Comparison of ENCODE assay signal across 28 mouse cellular contexts in the genomic region with DNA sequence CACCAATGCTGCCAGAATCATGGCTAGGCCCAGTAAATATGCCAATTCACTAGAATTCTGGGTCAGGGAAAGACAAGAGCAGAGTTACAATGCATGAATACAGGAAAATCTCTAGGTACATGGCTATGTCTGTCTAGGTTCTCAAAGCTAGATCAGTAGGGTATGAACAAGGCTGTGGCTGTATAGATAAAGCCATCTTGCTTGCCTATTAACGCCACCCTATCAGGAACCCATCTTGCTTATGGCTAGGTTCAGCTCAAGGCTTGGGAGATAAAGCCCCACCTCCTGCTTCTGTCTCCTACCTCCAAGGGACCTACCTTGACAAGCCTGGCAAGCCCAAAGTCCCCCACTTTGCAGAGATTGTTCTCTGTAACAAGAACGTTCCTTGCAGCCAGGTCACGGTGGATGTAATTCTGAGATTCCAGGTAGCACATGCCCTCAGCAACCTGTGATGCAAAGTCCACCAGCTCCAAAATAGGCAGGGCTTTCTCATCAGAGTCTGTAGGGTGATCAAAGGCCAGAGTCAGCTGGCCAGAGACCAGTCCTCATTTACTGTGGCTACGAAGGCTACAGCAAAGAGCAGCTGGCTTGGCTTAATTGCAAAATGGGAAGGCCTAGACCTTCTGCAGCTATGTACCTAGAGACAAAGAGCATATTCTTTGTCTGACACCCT. TPM values are rescaled to one million over a fixed set of nuclear protein-coding genes. Genes with fewer than 3 reads are reported as not detected.
DNase-seq lines count a peak whose midpoint lies in the region; ATAC-seq and TF ChIP-seq lines count a peak whose summit lies in the region.
"Had no signal": no experiment of that assay in that cellular context is flagged by ENCODE, and none has a peak within 500 bp of the region (broad histone marks: within the 10 kb centered on the region; RNA-seq: fewer than 3 reads in every experiment).

No protein-coding gene starts in this region.

- H3K9ac ChIP-seq in stomach, embryonic 15.5 days = no peak overlapping the region
- no peak overlapping the region for H3K9ac ChIP-seq in stomach, postnatal 0 days (ENCODE audit: low read length)
- no peak overlapping the region for H3K9ac ChIP-seq in liver, embryonic 15.5 days
- H3K9ac ChIP-seq: forebrain, embryonic 15.5 days; neural tube, embryonic 15.5 days had no signal

- no peak overlapping the region for H3K4me3 ChIP-seq in stomach, embryonic 15.5 days (replicated peaks)
- no peak overlapping the region for H3K4me3 ChIP-seq in stomach, postnatal 0 days (ENCODE audit: low read depth, low read length)
- H3K4me3 ChIP-seq in liver, embryonic 15.5 days (replicated peaks) = no peak overlapping the region
- H3K4me3 ChIP-seq: embryonic facial prominence, embryonic 10.5 days; forebrain, embryonic 15.5 days; hindbrain, embryonic 10.5 days; midbrain, embryonic 10.5 days; neural tube, embryonic 15.5 days had no signal

- H3K9me3 ChIP-seq in stomach, embryonic 15.5 days = no peaks in the 10 kb centered on the region
- H3K9me3 ChIP-seq in stomach, postnatal 0 days (ENCODE audit: control insufficient read depth, low read length) = no peaks in the 10 kb centered on the region
- H3K9me3 ChIP-seq in liver, embryonic 15.5 days (replicated peaks) = no peaks in the 10 kb centered on the region
- H3K9me3 ChIP-seq: embryonic facial prominence, embryonic 10.5 days; forebrain, embryonic 15.5 days; hindbrain, embryonic 10.5 days; midbrain, embryonic 10.5 days; neural tube, embryonic 15.5 days had no signal

- H3K4me1 ChIP-seq in stomach, embryonic 15.5 days = no peaks in the 10 kb centered on the region
- H3K4me1 ChIP-seq in stomach, postnatal 0 days (replicated peaks; ENCODE audit: control insufficient read depth, insufficient read depth) = no peaks in the 10 kb centered on the region
- peaks cover 32% of the 10 kb centered on the region for H3K4me1 ChIP-seq in liver, embryonic 15.5 days (replicated peaks)
- H3K4me1 ChIP-seq: embryonic facial prominence, embryonic 10.5 days; forebrain, embryonic 15.5 days; hindbrain, embryonic 10.5 days; midbrain, embryonic 10.5 days; neural tube, embryonic 15.5 days had no signal

- H3K36me3 ChIP-seq in stomach, embryonic 15.5 days = no peaks in the 10 kb centered on the region
- no peaks in the 10 kb centered on the region for H3K36me3 ChIP-seq in stomach, postnatal 0 days (ENCODE audit: control insufficient read depth, insufficient read depth, low read length)
- H3K36me3 ChIP-seq in liver, embryonic 15.5 days (replicated peaks) = no peaks in the 10 kb centered on the region
- H3K36me3 ChIP-seq: embryonic facial prominence, embryonic 10.5 days; forebrain, embryonic 15.5 days; hindbrain, embryonic 10.5 days; midbrain, embryonic 10.5 days; neural tube, embryonic 15.5 days had no signal

- 84% methylated on average over 4 of the region's 4 CpGs for WGBS in stomach, embryonic 15.5 days
- 76% methylated on average over 4 of the region's 4 CpGs for WGBS in stomach, postnatal 0 days
- WGBS in liver, embryonic 15.5 days (ENCODE audit: insufficient replicate concordance) = 54% methylated on average over 4 of the region's 4 CpGs

- TF ChIP-seq CTCF in stomach, postnatal 0 days (IDR thresholded peaks at IDR 0.05; ENCODE audit: low read depth) = no peak

- no peaks in the 10 kb centered on the region for H3K27me3 ChIP-seq in stomach, embryonic 15.5 days (replicated peaks)
- no peaks in the 10 kb centered on the region for H3K27me3 ChIP-seq in stomach, postnatal 0 days (ENCODE audit: control insufficient read depth, insufficient read depth, low read length)
- H3K27me3 ChIP-seq in liver, embryonic 15.5 days = peaks cover 58% of the 10 kb centered on the region
- H3K27me3 ChIP-seq: forebrain, embryonic 15.5 days; neural tube, embryonic 15.5 days had no signal

- TF ChIP-seq EP300 in stomach, postnatal 0 days (optimal IDR thresholded peaks at IDR 0.05) = no peak

- H3K4me2 ChIP-seq in stomach, embryonic 15.5 days = no peak overlapping the region
- no peak overlapping the region for H3K4me2 ChIP-seq in stomach, postnatal 0 days (replicated peaks; ENCODE audit: low read depth)
- H3K4me2 ChIP-seq in liver, embryonic 15.5 days = peak overlapping the region; percentile 3
- H3K4me2 ChIP-seq: forebrain, embryonic 15.5 days; heart, embryonic 11.5 days; neural tube, embryonic 15.5 days had no signal

- no peak overlapping the region for H3K27ac ChIP-seq in stomach, embryonic 15.5 days
- no peak overlapping the region for H3K27ac ChIP-seq in stomach, postnatal 0 days (replicated peaks)
- no peak overlapping the region for H3K27ac ChIP-seq in liver, embryonic 15.5 days (replicated peaks)
- H3K27ac ChIP-seq: embryonic facial prominence, embryonic 10.5 days; forebrain, embryonic 15.5 days; hindbrain, embryonic 10.5 days; kidney, postnatal 0 days; macrophage; midbrain, embryonic 10.5 days; neural tube, embryonic 15.5 days had no signal

- peak; percentile 39; the same call in 1 of the 2 replicates for ATAC-seq in stomach, embryonic 15.5 days (ENCODE audit: insufficient read depth, low FRiP score, low read depth)
- ATAC-seq in stomach, postnatal 0 days (ENCODE audit: low FRiP score, low TSS enrichment) = no peak
- peak; percentile 76 for ATAC-seq in liver, embryonic 15.5 days (ENCODE audit: insufficient read depth)
- ATAC-seq: forebrain, embryonic 15.5 days; hindbrain, embryonic 16.5 days; midbrain, embryonic 16.5 days had no signal

- DNase-seq in kidney, adult 18-20 months = peak; percentile 57
- DNase-seq in kidney, postnatal 10 days = no peak
- DNase-seq in stomach, postnatal 0 days (ENCODE audit: low spot score) = no peak
- no peak for DNase-seq in cerebellum, postnatal 36 days
- no peak for DNase-seq in cerebellum, adult 9-10 months
- no peak for DNase-seq in heart, postnatal 4 days
- DNase-seq: adrenal gland, postnatal 36 days; cerebellum, adult 9-11 months; gastrocnemius, postnatal 14 days; heart, adult 11 months; layer of hippocampus, adult 9-11 months; right cerebral cortex, adult 18-20 months; right cerebral cortex, postnatal 4 days had no signal

RNA-seq across cellular contexts. Expression of gene Ptk6, which starts 5.8 kb away (rescaled TPM):
- 0.12 TPM in 1 of 2 replicates, not detected in the other for polyA plus RNA-seq in stomach, embryonic 15.5 days (2015; fragmentation: Nextera tagmentation; extraction: Ambion mirVana)
- polyA plus RNA-seq in stomach, postnatal 0 days (2015; fragmentation: Nextera tagmentation; extraction: Ambion mirVana) = 5.8 and 5.9 TPM in 2 replicates
- 0.14 and 0.21 TPM in 2 replicates for polyA plus RNA-seq in liver, embryonic 15.5 days (2015; fragmentation: Nextera tagmentation; extraction: Ambion mirVana)
- not detected for total RNA-seq in heart, postnatal 4 days (2021)
- total RNA-seq: adrenal gland, postnatal 36 days; gastrocnemius, postnatal 14 days; left cerebral cortex, adult 18-20 months had no signal
- polyA plus RNA-seq: embryonic facial prominence, embryonic 10.5 days; forebrain, embryonic 15.5 days; heart, embryonic 11.5 days; heart, postnatal 0 days; hindbrain, embryonic 10.5 days; hindbrain, embryonic 16.5 days; kidney, postnatal 0 days; macrophage; midbrain, embryonic 10.5 days; midbrain, embryonic 16.5 days; neural tube, embryonic 15.5 days had no signal

RNA-seq across cellular contexts. Expression of gene Ppdpf, which starts 9.7 kb away (rescaled TPM):
- 249 and 269 TPM in 2 replicates for polyA plus RNA-seq in stomach, embryonic 15.5 days (2015; fragmentation: Nextera tagmentation; extraction: Ambion mirVana)
- 294 and 310 TPM in 2 replicates for polyA plus RNA-seq in stomach, postnatal 0 days (2015; fragmentation: Nextera tagmentation; extraction: Ambion mirVana)
- polyA plus RNA-seq in liver, embryonic 15.5 days (2015; fragmentation: Nextera tagmentation; extraction: Ambion mirVana) = 95.8 and 96.4 TPM in 2 replicates
- total RNA-seq in heart, postnatal 4 days (2021) = 10 to 100 TPM; 65.9 to 66.8 TPM

RNA-seq across cellular contexts. Expression of gene Srms, which starts 16.2 kb away (rescaled TPM):
- 0.06 and 0.18 TPM in 2 replicates for polyA plus RNA-seq in stomach, embryonic 15.5 days (2015; fragmentation: Nextera tagmentation; extraction: Ambion mirVana)
- polyA plus RNA-seq in stomach, postnatal 0 days (2015; fragmentation: Nextera tagmentation; extraction: Ambion mirVana) = 1.7 and 1.8 TPM in 2 replicates
- polyA plus RNA-seq in liver, embryonic 15.5 days (2015; fragmentation: Nextera tagmentation; extraction: Ambion mirVana) = 0.32 and 0.44 TPM in 2 replicates
- total RNA-seq in heart, postnatal 4 days (2021) = under 1 TPM in 1 of 2 experiments, not detected in 1; 0.09 TPM
- polyA plus RNA-seq: hindbrain, embryonic 10.5 days; macrophage had no signal

RNA-seq across cellular contexts. Expression of gene Fndc11, which starts 23.0 kb away (rescaled TPM):
- 0.09 and 0.26 TPM in 2 replicates for polyA plus RNA-seq in stomach, embryonic 15.5 days (2015; fragmentation: Nextera tagmentation; extraction: Ambion mirVana)
- 0.36 and 0.45 TPM in 2 replicates for polyA plus RNA-seq in stomach, postnatal 0 days (2015; fragmentation: Nextera tagmentation; extraction: Ambion mirVana)
- polyA plus RNA-seq in liver, embryonic 15.5 days (2015; fragmentation: Nextera tagmentation; extraction: Ambion mirVana) = 0.17 and 0.26 TPM in 2 replicates
- not detected for total RNA-seq in heart, postnatal 4 days (2021)
- total RNA-seq: adrenal gland, postnatal 36 days; gastrocnemius, postnatal 14 days; left cerebral cortex, adult 18-20 months had no signal
- polyA plus RNA-seq: cortical plate, adult 2 months; forebrain, embryonic 15.5 days; heart, postnatal 0 days; macrophage had no signal

RNA-seq across cellular contexts. Expression of gene Eef1a2, which starts 40.0 kb away (rescaled TPM):
- 0.18 and 0.36 TPM in 2 replicates for polyA plus RNA-seq in stomach, embryonic 15.5 days (2015; fragmentation: Nextera tagmentation; extraction: Ambion mirVana)
- 0.40 and 0.42 TPM in 2 replicates for polyA plus RNA-seq in stomach, postnatal 0 days (2015; fragmentation: Nextera tagmentation; extraction: Ambion mirVana)
- polyA plus RNA-seq in liver, embryonic 15.5 days (2015; fragmentation: Nextera tagmentation; extraction: Ambion mirVana) = not detected in 2 replicates
- total RNA-seq in heart, postnatal 4 days (2021) = 100 to 1,000 TPM; 460 to 501 TPM
- polyA plus RNA-seq: midbrain, embryonic 10.5 days had no signal
